Mouse (Mus musculus): ENCODE measurements at regions not wholly inside any gene's neighbourhood (a gene's known extent, or its start where the extent isn't known, plus 50 kb on each side); places are given as distances from the start of the nearest gene placed in this dataset.

- DNase-seq: no peak
Observed at GRCm38 (mm10) chr12:71370091-71370490, 60.4 kb downstream of the Dact1 start.

GRCm38 (mm10) chr12:71371948-71372347 lies 62.3 kb downstream of the Dact1 start:
- no peak for DNase-seq

GRCm38 (mm10) chr12:71373633-71374032 lies 63.9 kb downstream of the Dact1 start:
- DNase-seq: no peak

- DNase-seq: no peak
Observed at GRCm38 (mm10) chr12:71376446-71376845, 66.8 kb downstream of the Dact1 start.

GRCm38 (mm10) chr12:71376966-71377365 lies 67.3 kb downstream of the Dact1 start:
- DNase-seq: no peak

GRCm38 (mm10) chr12:71379626-71380423 lies 70.1 kb downstream of the Dact1 start:
- no peak for DNase-seq

- DNase-seq: no peak
Observed at GRCm38 (mm10) chr12:71380424-71380761, 70.7 kb downstream of the Dact1 start.

GRCm38 (mm10) chr12:71386251-71386650 lies 76.6 kb downstream of the Dact1 start:
- DNase-seq: no peak

- no peak for DNase-seq
Observed at GRCm38 (mm10) chr12:71391481-71391880, 81.8 kb downstream of the Dact1 start.

GRCm38 (mm10) chr12:71393752-71394151 lies 84.1 kb downstream of the Dact1 start:
- no peak for DNase-seq

- no peak for DNase-seq
Observed at GRCm38 (mm10) chr12:71397456-71397855, 87.8 kb downstream of the Dact1 start.

- DNase-seq: no peak
Observed at GRCm38 (mm10) chr12:71398701-71399100, 89.0 kb downstream of the Dact1 start.

GRCm38 (mm10) chr12:71400201-71400600 lies 90.5 kb downstream of the Dact1 start:
- DNase-seq: no peak

GRCm38 (mm10) chr12:71401621-71402416 lies 92.1 kb downstream of the Dact1 start:
- no peak for DNase-seq

GRCm38 (mm10) chr12:71407294-71407693 lies 97.6 kb downstream of the Dact1 start:
- no peak for DNase-seq

GRCm38 (mm10) chr12:71408396-71409050 lies 98.8 kb downstream of the Dact1 start:
- no peak for DNase-seq

- DNase-seq: no peak
Observed at GRCm38 (mm10) chr12:71412331-71412730, 102.6 kb downstream of the Dact1 start.

- no peak for DNase-seq
Observed at GRCm38 (mm10) chr12:71416968-71417367, 107.3 kb downstream of the Dact1 start.

GRCm38 (mm10) chr12:71418186-71418585 lies 108.5 kb downstream of the Dact1 start:
- no peak for DNase-seq

GRCm38 (mm10) chr12:71419161-71419560 lies 109.5 kb downstream of the Dact1 start:
- DNase-seq: no peak

GRCm38 (mm10) chr12:71426023-71426719 lies 116.5 kb downstream of the Dact1 start:
- no peak for DNase-seq

- no peak for DNase-seq
Observed at GRCm38 (mm10) chr12:71427974-71428373, 118.3 kb downstream of the Dact1 start.

Data from thymus, postnatal 36 days (tissue).